Mouse (Mus musculus) liver, adult 2 months (tissue): Measurements from ENCODE around the gene Gm29427. TPM values are rescaled to one million over a fixed set of nuclear protein-coding genes. Genes with fewer than 3 reads are reported as not detected.

ENCODE experiments used
- DNase-seq: peaks from one replicate; pipeline ENCODE4 v3.0.0-alpha.2; 2011; ENCODE audit warnings: low read depth, low spot score; ENCODE audit errors: extremely low read depth
- H3K27ac ChIP-seq: fragments of 200-500 bp; replicated peaks from 2 replicates; pipeline ENCODE4 v1.5.1; 2012; ENCODE audit warnings: low read depth, mild to moderate bottlenecking, control low read depth, inconsistent platforms, low read length; ENCODE audit not compliant: insufficient read depth
- H3K27me3 ChIP-seq: fragments of 200-500 bp; 2 replicates; pipeline ENCODE4 v1.6.1; 2012; ENCODE audit warnings: mild to moderate bottlenecking, moderate library complexity, low read length, inconsistent platforms; ENCODE audit not compliant: control insufficient read depth, insufficient read depth
- H3K36me3 ChIP-seq: fragments of 200-500 bp; 2 replicates; pipeline ENCODE4 v1.6.1; 2012; ENCODE audit warnings: low read length, inconsistent platforms; ENCODE audit not compliant: control insufficient read depth, insufficient read depth
- H3K4me1 ChIP-seq: fragments of 200-500 bp; 2 replicates; pipeline ENCODE4 v1.6.1; 2011; ENCODE audit warnings: low read length; ENCODE audit not compliant: control insufficient read depth, insufficient read depth
- H3K4me3 ChIP-seq: fragments of 200-500 bp; 2 replicates; pipeline ENCODE4 v1.5.1; 2011; ENCODE audit warnings: low read depth, mild to moderate bottlenecking, control low read depth, low read length, moderate library complexity; ENCODE audit not compliant: insufficient read depth
- H3K79me2 ChIP-seq: fragments of 200-500 bp; 2 replicates; pipeline ENCODE4 v1.6.1; 2012; ENCODE audit warnings: inconsistent platforms, mild to moderate bottlenecking, low read length, moderate library complexity; ENCODE audit not compliant: control insufficient read depth, insufficient read depth
- H3K9ac ChIP-seq: fragments of 200-500 bp; 2 replicates; pipeline ENCODE4 v1.6.1; 2012; ENCODE audit warnings: low read depth, mild to moderate bottlenecking, control low read depth, inconsistent platforms, low read length
- CTCF ChIP-seq: fragments of 200-500 bp; IDR thresholded peaks from 2 replicates; pipeline ENCODE4 v1.5.1; 2011; ENCODE audit warnings: low read depth, low read length, control low read depth
- POLR2A ChIP-seq: fragments of 200-500 bp; IDR thresholded peaks from 2 replicates; pipeline ENCODE4 v1.6.1; 2011; ENCODE audit warnings: low read length, control low read depth; ENCODE audit not compliant: insufficient read depth; ENCODE audit errors: extremely low read depth
- whole genome bisulfite sequencing: fragments of 180-500 bp; shearing (Covaris S2); methylation state at CpG from one replicate; pipeline ENCODE4 v1.1.7; 2018; 5-methylcytosine and 5-hydroxymethylcytosine counted together
- polyA plus RNA-seq: library from polyadenylated mRNA; depleted of rRNA; stranded (reverse); fragments of >200 nt; gene quantifications from 2 replicates; pipeline ENCODE4 v1.2.3, GENCODE M21; 2012
- total RNA-seq: library from RNA; depleted of rRNA; stranded (reverse); fragments of >200 nt; gene quantifications from 2 replicates; pipeline ENCODE4 v1.2.3, GENCODE M21; 2014

The Gm29427 gene
- total and polyA plus RNA-seq, 2 experiments, result not detected

GRCm38 (mm10) chr1:130746819-130747218, 31.2 kb upstream of the Gm29427 start:
- Histone ChIP-seq H3K27ac (no peak overlapping the region), H3K4me3 (no peak overlapping the region), H3K9ac (no peak overlapping the region), H3K79me2 (no peaks in the 10 kb centered on the region), H3K36me3 (no peaks in the 10 kb centered on the region), H3K4me1 (peaks cover 1% of the 10 kb centered on the region; the same call in 1 of the 2 replicates), H3K27me3 (no peaks in the 10 kb centered on the region)
- TF ChIP-seq POLR2A (no peak), CTCF (no peak)
- DNase-seq, result no peak
- 89% methylated on average over 3 of the region's 3 CpGs for WGBS

- H3K79me2 ChIP-seq, result no peaks in the 10 kb centered on the region
- no peaks in the 10 kb centered on the region for H3K27me3 ChIP-seq
- no peak overlapping the region for H3K9ac ChIP-seq
- no peak overlapping the region for H3K4me3 ChIP-seq
- no peak for DNase-seq
- H3K36me3 ChIP-seq, result no peaks in the 10 kb centered on the region
- no peak overlapping the region for H3K27ac ChIP-seq
- peaks cover 7% of the 10 kb centered on the region for H3K4me1 ChIP-seq
- TF ChIP-seq POLR2A, result no peak
- no peak for TF ChIP-seq CTCF
- WGBS, result 96% methylated on average over 3 of the region's 3 CpGs
Measured at GRCm38 (mm10) chr1:130745591-130745990, 30.0 kb upstream of the Gm29427 start.

GRCm38 (mm10) chr1:130744961-130745360, 29.4 kb upstream of the Gm29427 start:
- Histone ChIP-seq H3K27me3 (no peaks in the 10 kb centered on the region), H3K4me3 (no peak overlapping the region), H3K36me3 (no peaks in the 10 kb centered on the region), H3K79me2 (no peaks in the 10 kb centered on the region), H3K9ac (no peak overlapping the region), H3K27ac (no peak overlapping the region), H3K4me1 (peaks cover 12% of the 10 kb centered on the region)
- no peak for DNase-seq
- TF ChIP-seq CTCF, result no peak
- TF ChIP-seq POLR2A, result no peak
- WGBS, result 89% methylated on average over 5 of the region's 5 CpGs

GRCm38 (mm10) chr1:130744217-130744616, 28.6 kb upstream of the Gm29427 start:
- Histone ChIP-seq H3K9ac (no peak overlapping the region), H3K36me3 (no peaks in the 10 kb centered on the region), H3K4me3 (no peak overlapping the region), H3K79me2 (no peaks in the 10 kb centered on the region), H3K4me1 (peaks cover 12% of the 10 kb centered on the region), H3K27ac (no peak overlapping the region), H3K27me3 (no peaks in the 10 kb centered on the region)
- no peak for TF ChIP-seq POLR2A
- TF ChIP-seq CTCF, result no peak
- DNase-seq, result no peak
- WGBS, result 92% methylated on average over 2 of the region's 2 CpGs

- Histone ChIP-seq H3K79me2 (no peaks in the 10 kb centered on the region), H3K27ac (no peak overlapping the region), H3K4me1 (peaks cover 12% of the 10 kb centered on the region), H3K36me3 (no peaks in the 10 kb centered on the region), H3K4me3 (no peak overlapping the region), H3K9ac (no peak overlapping the region), H3K27me3 (no peaks in the 10 kb centered on the region)
- TF ChIP-seq POLR2A (no peak), CTCF (no peak)
- DNase-seq, result no peak
- WGBS, result 95% methylated on average over 1 of the region's 1 CpGs
Measured at GRCm38 (mm10) chr1:130743775-130744174, 28.2 kb upstream of the Gm29427 start.

GRCm38 (mm10) chr1:130742201-130742600, 26.6 kb upstream of the Gm29427 start:
- Histone ChIP-seq H3K9ac (no peak overlapping the region), H3K4me3 (no peak overlapping the region), H3K27me3 (no peaks in the 10 kb centered on the region), H3K79me2 (no peaks in the 10 kb centered on the region), H3K4me1 (peaks cover 12% of the 10 kb centered on the region), H3K27ac (no peak overlapping the region), H3K36me3 (no peaks in the 10 kb centered on the region)
- no peak for TF ChIP-seq CTCF
- no peak for TF ChIP-seq POLR2A
- DNase-seq, result no peak
- WGBS, result 96% methylated on average over 7 of the region's 7 CpGs
